Mouse (Mus musculus) MEL (cell line): ENCODE measurements around the gene Itgb2l. TPM values are rescaled to one million over a fixed set of nuclear protein-coding genes. Genes with fewer than 3 reads are reported as not detected.

Experiments
- DNase-seq: peaks from one replicate; pipeline ENCODE4 v3.0.0; 2011; ENCODE audit warnings: low read depth, low spot score
- H3K27ac ChIP-seq: 2 replicates; pipeline ENCODE4 v1.5.1; 2012; ENCODE audit warnings: low read depth, mild to moderate bottlenecking, control low read depth, low read length, moderate library complexity; ENCODE audit not compliant: control insufficient read depth
- H3K27me3 ChIP-seq, 2 experiments: fragments of 150-350 bp in 1 of 2; sonication (generic) in 1 of 2; 2 replicates each; pipeline ENCODE4 v1.6.1; 2012; ENCODE audit warnings: low read length in 2 of 2, mild to moderate bottlenecking in 2 of 2, improper control_type of control experiment in 1 of 2, moderate library complexity in 1 of 2; ENCODE audit not compliant: insufficient read depth in 2 of 2, control insufficient read depth in 1 of 2
- H3K36me3 ChIP-seq, 2 experiments: 2 replicates each; pipeline ENCODE4 v1.6.1; 2012 to 2014; ENCODE audit warnings: low read length in 2 of 2, improper control_type of control experiment in 1 of 2, inconsistent platforms in 1 of 2, mild to moderate bottlenecking in 1 of 2; ENCODE audit not compliant: insufficient read depth in 2 of 2, control insufficient read depth in 1 of 2
- H3K4me1 ChIP-seq, 2 experiments: fragments of 150-350 bp in 1 of 2; sonication (generic) in 1 of 2; 2 replicates each; pipeline ENCODE4 v1.6.1; 2012; ENCODE audit warnings: low read length in 2 of 2, improper control_type of control experiment in 1 of 2, mild to moderate bottlenecking in 1 of 2; ENCODE audit not compliant: insufficient read depth in 2 of 2, control insufficient read depth in 1 of 2
- H3K4me3 ChIP-seq, 2 experiments: fragments of 150-350 bp in 1 of 2; sonication (generic) in 1 of 2; 2 replicates each; pipeline ENCODE4 v1.5.1; 2012; ENCODE audit warnings: low read depth in 2 of 2, low read length in 2 of 2, mild to moderate bottlenecking in 2 of 2, moderate library complexity in 2 of 2, control low read depth in 1 of 2, improper control_type of control experiment in 1 of 2; ENCODE audit not compliant: control insufficient read depth in 1 of 2, insufficient read depth in 1 of 2
- H3K79me2 ChIP-seq: 2 replicates; pipeline ENCODE4 v1.6.1; 2012; ENCODE audit warnings: mild to moderate bottlenecking, low read length, moderate library complexity; ENCODE audit not compliant: control insufficient read depth, poor library complexity, insufficient read depth
- H3K9ac ChIP-seq: 2 replicates; pipeline ENCODE4 v1.6.1; 2012; ENCODE audit warnings: low read depth, mild to moderate bottlenecking, control low read depth, low read length, moderate library complexity; ENCODE audit not compliant: control insufficient read depth, poor library complexity, severe bottlenecking
- H3K9me3 ChIP-seq: fragments of 150-350 bp; sonication (generic); replicated peaks from 2 replicates; pipeline ENCODE4 v1.6.1; 2012; ENCODE audit warnings: mild to moderate bottlenecking, low read length, improper control_type of control experiment, moderate library complexity; ENCODE audit not compliant: insufficient read depth
- BHLHE40 ChIP-seq: IDR thresholded peaks from 2 replicates; pipeline ENCODE4 v1.6.1; 2012; ENCODE audit warnings: low read depth, mild to moderate bottlenecking, inconsistent platforms, low read length, improper control_type of control experiment, borderline replicate concordance
- CHD1 ChIP-seq: IDR thresholded peaks from 2 replicates; pipeline ENCODE4 v1.6.1; 2012; ENCODE audit warnings: low read depth, mild to moderate bottlenecking, inconsistent platforms, low read length, improper control_type of control experiment
- E2F4 ChIP-seq: IDR thresholded peaks from 2 replicates; pipeline ENCODE4 v1.6.1; 2011; ENCODE audit warnings: low read depth, low read length, improper control_type of control experiment, borderline replicate concordance
- EP300 ChIP-seq, 2 experiments: IDR thresholded peaks; 2 replicates each; pipeline ENCODE4 v1.6.1; 2011; ENCODE audit warnings: improper control_type of control experiment in 2 of 2, low read length in 2 of 2, low read depth in 1 of 2, mild to moderate bottlenecking in 1 of 2
- ETS1 ChIP-seq: IDR thresholded peaks from 2 replicates; pipeline ENCODE4 v1.6.1; 2012; ENCODE audit warnings: low read depth, mild to moderate bottlenecking, inconsistent platforms, low read length, improper control_type of control experiment, moderate library complexity
- GABPA ChIP-seq: IDR thresholded peaks from 2 replicates; pipeline ENCODE4 v1.6.1; 2012; ENCODE audit warnings: low read depth, mild to moderate bottlenecking, inconsistent platforms, low read length, improper control_type of control experiment, moderate library complexity
- JUND ChIP-seq: IDR thresholded peaks from 2 replicates; pipeline ENCODE4 v1.6.1; 2011; ENCODE audit warnings: low read depth, mild to moderate bottlenecking, improper control_type of control experiment, low read length
- KAT2A ChIP-seq: conservative IDR thresholded peaks from 2 replicates; pipeline ENCODE4 v1.6.1; 2012; ENCODE audit warnings: low read depth, low read length, improper control_type of control experiment, inconsistent platforms
- MAX ChIP-seq: IDR thresholded peaks from 2 replicates; pipeline ENCODE4 v1.6.1; 2011; ENCODE audit warnings: low read length, improper control_type of control experiment
- MAZ ChIP-seq: IDR thresholded peaks from 2 replicates; pipeline ENCODE4 v1.6.1; 2012; ENCODE audit warnings: low read depth, mild to moderate bottlenecking, inconsistent platforms, low read length, improper control_type of control experiment
- MEF2A ChIP-seq: IDR thresholded peaks from 2 replicates; pipeline ENCODE4 v1.6.1; 2014; ENCODE audit warnings: low read depth, mild to moderate bottlenecking, inconsistent platforms, low read length, improper control_type of control experiment; ENCODE audit not compliant: poor library complexity, insufficient replicate concordance, severe bottlenecking; ENCODE audit errors: extremely low read depth
- MXI1 ChIP-seq: IDR thresholded peaks from 2 replicates; pipeline ENCODE4 v1.6.1; 2011; ENCODE audit warnings: mild to moderate bottlenecking, low read depth, low read length, improper control_type of control experiment
- MYC ChIP-seq: IDR thresholded peaks from 2 replicates; pipeline ENCODE4 v1.6.1; 2011; ENCODE audit warnings: low read depth, mild to moderate bottlenecking, low read length, improper control_type of control experiment, moderate library complexity
- NELFE ChIP-seq: IDR thresholded peaks from 2 replicates; pipeline ENCODE4 v1.6.1; 2011; ENCODE audit warnings: low read depth, low read length, improper control_type of control experiment
- POLR2AphosphoS5 ChIP-seq: IDR thresholded peaks from 2 replicates; pipeline ENCODE4 v1.6.1; 2012; ENCODE audit warnings: low read depth, borderline replicate concordance, mild to moderate bottlenecking, inconsistent platforms, low read length, moderate library complexity, mixed read lengths
- RCOR1 ChIP-seq: IDR thresholded peaks from 2 replicates; pipeline ENCODE4 v1.6.1; 2012; ENCODE audit warnings: low read depth, mild to moderate bottlenecking, inconsistent platforms, low read length, improper control_type of control experiment
- SMC3 ChIP-seq: IDR thresholded peaks from 2 replicates; pipeline ENCODE4 v1.6.1; 2011; ENCODE audit warnings: low read depth, low read length, improper control_type of control experiment
- TCF12 ChIP-seq: IDR thresholded peaks from 2 replicates; pipeline ENCODE4 v1.6.1; 2014; ENCODE audit warnings: low read depth, mild to moderate bottlenecking, inconsistent platforms, low read length, improper control_type of control experiment, moderate library complexity
- USF2 ChIP-seq, 2 experiments: IDR thresholded peaks; 2 replicates each; pipeline ENCODE4 v1.6.1; 2011 to 2012; ENCODE audit warnings: improper control_type of control experiment in 2 of 2, low read length in 2 of 2, borderline replicate concordance in 1 of 2, inconsistent platforms in 1 of 2, low read depth in 1 of 2, mild to moderate bottlenecking in 1 of 2; ENCODE audit not compliant: insufficient read depth in 1 of 2
- ZKSCAN1 ChIP-seq: IDR thresholded peaks from 2 replicates; pipeline ENCODE4 v1.6.1; 2012; ENCODE audit warnings: low read depth, mild to moderate bottlenecking, inconsistent platforms, low read length, improper control_type of control experiment, moderate library complexity
- ZMIZ1 ChIP-seq: IDR thresholded peaks from 2 replicates; pipeline ENCODE4 v1.6.1; 2012; ENCODE audit warnings: low read depth, mild to moderate bottlenecking, inconsistent platforms, low read length, improper control_type of control experiment, moderate library complexity
- ZNF384 ChIP-seq: IDR thresholded peaks from 2 replicates; pipeline ENCODE4 v1.6.1; 2012; ENCODE audit warnings: low read depth, mild to moderate bottlenecking, inconsistent platforms, low read length, improper control_type of control experiment
- polyA plus RNA-seq, 2 experiments: library from polyadenylated mRNA; stranded (reverse) in 1 of 2; unstranded in 1 of 2; fragments of >175 nt in 1 of 2; fragments of >200 nt in 1 of 2; gene quantifications; 2 replicates each; pipeline versions ENCODE4 v1.2.1 to v1.2.4; 2012; ENCODE audit warnings: low replicate concordance in 2 of 2, low read depth in 1 of 2; ENCODE audit not compliant: insufficient read length in 2 of 2, insufficient read depth in 1 of 2, missing spikeins in 1 of 2
- total RNA-seq: library from RNA; depleted of rRNA; stranded (reverse); fragments of 300-350 nt; gene quantifications from 2 replicates; pipeline ENCODE4 v1.2.3, GENCODE M21; 2012

Gene Itgb2l
- total and polyA plus RNA-seq, 3 experiments: not detected

DNA sequence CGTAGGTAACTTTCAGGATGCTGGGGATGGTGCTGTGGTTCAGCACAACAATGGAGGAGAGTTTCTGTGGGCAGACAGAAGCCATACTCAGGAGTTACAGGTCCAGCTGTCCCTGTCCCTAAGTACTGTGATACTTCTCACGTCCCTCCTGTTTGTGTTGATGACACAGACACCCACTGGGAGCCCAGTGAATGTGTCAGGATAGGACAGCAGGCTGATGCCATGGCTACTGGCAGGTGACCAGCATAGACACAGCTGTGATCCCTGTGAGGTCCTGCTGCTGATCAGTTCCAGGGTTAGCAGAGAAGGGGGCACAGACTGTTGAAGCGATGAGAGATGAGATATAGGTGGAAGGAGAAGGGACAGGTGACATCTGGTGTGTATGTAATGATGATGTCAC is 14.4 kb downstream of the Itgb2l start:
- Histone ChIP-seq H3K4me1 (no peaks in the 10 kb centered on the region), H3K4me3 (no peak overlapping the region), H3K27me3 (no peaks in the 10 kb centered on the region), H3K36me3 (no peaks in the 10 kb centered on the region), H3K79me2 (no peaks in the 10 kb centered on the region), H3K27ac (no peak overlapping the region), H3K9me3 (no peaks in the 10 kb centered on the region), H3K9ac (no peak overlapping the region)
- no peak for DNase-seq
- no peak for TF ChIP-seq CHD1
- no peak for TF ChIP-seq ZMIZ1
- TF ChIP-seq JUND: no peak
- TF ChIP-seq KAT2A: no peak
- TF ChIP-seq MEF2A: no peak
- no peak for TF ChIP-seq MXI1
- no peak for TF ChIP-seq EP300 (IDR thresholded peaks at IDR 0.05; ENCODE audit: low read depth in 1 of 2, low read length in 2 of 2)
- TF ChIP-seq MAX: no peak
- no peak for TF ChIP-seq ETS1
- no peak for TF ChIP-seq MYC
- no peak for TF ChIP-seq SMC3
- no peak for TF ChIP-seq POLR2AphosphoS5
- no peak for TF ChIP-seq BHLHE40
- no peak for TF ChIP-seq NELFE
- TF ChIP-seq TCF12: no peak
- TF ChIP-seq ZNF384: no peak
- no peak for TF ChIP-seq GABPA

DNA sequence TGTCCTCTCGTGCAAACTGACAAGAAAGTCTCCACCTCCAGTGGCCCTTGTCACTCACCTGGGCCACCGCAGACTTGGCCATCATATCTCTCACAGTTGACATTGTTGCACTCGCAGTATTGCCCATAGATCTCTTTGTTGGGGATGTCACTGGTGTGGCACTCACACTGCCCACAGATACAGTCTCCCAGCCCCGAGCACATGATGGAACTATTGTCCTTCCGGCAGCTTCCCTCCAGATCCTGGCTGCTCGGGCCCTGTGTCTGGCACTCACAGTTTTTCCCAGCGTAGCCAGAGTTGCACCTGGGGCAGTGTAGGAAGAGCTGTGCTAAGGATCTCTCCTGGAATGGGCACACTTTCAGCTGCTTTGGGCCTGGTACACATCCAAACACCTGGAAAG is 16.7 kb downstream of the Itgb2l start:
- H3K79me2 ChIP-seq: no peaks in the 10 kb centered on the region
- H3K9ac ChIP-seq: no peak overlapping the region
- no peaks in the 10 kb centered on the region for H3K4me1 ChIP-seq
- no peak overlapping the region for H3K27ac ChIP-seq
- H3K9me3 ChIP-seq: no peaks in the 10 kb centered on the region
- no peaks in the 10 kb centered on the region for H3K27me3 ChIP-seq
- no peaks in the 10 kb centered on the region for H3K36me3 ChIP-seq
- no peak overlapping the region for H3K4me3 ChIP-seq
- TF ChIP-seq ETS1: no peak
- no peak for TF ChIP-seq ZKSCAN1
- TF ChIP-seq RCOR1: no peak
- no peak for TF ChIP-seq MXI1
- no peak for TF ChIP-seq MAZ
- TF ChIP-seq POLR2AphosphoS5: no peak
- TF ChIP-seq GABPA: no peak
- no peak for TF ChIP-seq USF2 (IDR thresholded peaks at IDR 0.05; ENCODE audit: borderline replicate concordance in 1 of 2, insufficient read depth in 1 of 2, low read depth in 1 of 2, low read length in 2 of 2)
- no peak for TF ChIP-seq E2F4
- no peak for DNase-seq
